Mouse (Mus musculus) right cerebral cortex, postnatal 36 days (tissue): Measurements from ENCODE around the gene Dexi.

ENCODE experiments used
- DNase-seq, 2 experiments: peaks; one replicate each; pipeline ENCODE4 v3.0.0; 2022; ENCODE audit warnings: low spot score in 2 of 2, mixed read lengths in 1 of 2

The Dexi gene

GRCm38 (mm10) chr16:10540763-10541597 lies 1.9 kb downstream of the Dexi start:
- no peak for DNase-seq

DNA sequence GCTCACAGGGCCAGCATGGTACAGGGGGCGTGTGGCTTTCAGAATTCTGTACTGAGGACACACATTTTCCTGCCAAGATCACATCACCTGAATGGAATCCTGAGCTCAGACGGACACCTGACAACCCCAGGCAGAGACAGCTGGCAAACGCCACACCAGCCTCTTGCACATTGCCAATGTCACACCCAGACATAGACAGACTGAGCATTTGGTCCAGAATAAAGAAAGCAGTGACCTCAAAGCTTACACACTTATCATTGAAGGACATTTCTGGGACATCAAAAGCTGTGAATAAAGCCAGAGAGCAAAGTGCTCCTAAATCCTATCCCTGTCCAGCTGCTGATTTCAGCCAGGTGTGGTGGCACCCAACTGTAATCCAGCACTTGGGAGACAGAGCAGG lies 5.9 kb downstream of the Dexi start:
- DNase-seq: no peak

DNA sequence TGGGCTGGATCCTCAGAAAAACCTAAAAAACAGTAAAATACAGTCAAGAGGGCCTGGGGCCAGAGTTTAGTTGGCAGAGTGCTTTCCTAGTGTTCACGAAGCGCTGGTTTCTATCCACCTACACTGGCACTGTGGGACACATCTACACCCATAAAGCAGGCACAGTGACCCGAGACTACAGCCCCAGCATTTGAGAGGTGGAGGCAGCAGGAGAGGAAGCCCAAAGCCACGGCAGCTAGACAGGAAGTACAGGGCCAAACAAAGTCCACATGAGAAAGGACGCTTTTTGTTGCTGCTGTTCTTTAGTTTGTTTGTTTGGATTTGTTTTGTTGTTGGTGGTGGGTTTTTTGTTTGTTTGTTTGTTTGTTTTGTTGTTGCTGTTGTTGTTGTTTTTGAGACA lies 6.5 kb downstream of the Dexi start:
- DNase-seq: no peak

DNA sequence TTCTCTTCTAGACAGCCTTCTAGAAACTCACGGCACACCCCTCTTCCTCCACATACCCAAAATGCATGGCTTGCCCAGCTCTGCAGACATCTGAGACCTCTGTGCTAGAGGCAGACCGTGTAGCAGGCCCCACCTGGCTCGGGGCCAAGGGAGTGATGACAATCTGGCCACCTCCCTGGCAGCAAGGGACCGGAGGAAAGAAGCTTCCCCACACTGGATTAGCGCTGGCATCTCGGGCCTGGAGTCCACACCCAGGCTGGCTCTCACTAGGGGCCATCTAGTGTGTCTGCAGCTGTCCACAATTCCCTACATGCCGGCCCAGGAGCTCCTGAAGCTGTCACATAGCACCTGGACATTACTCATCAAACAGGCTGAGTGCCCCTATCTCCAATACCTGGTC lies 8.3 kb downstream of the Dexi start:
- DNase-seq: no peak

GRCm38 (mm10) chr16:10533781-10534180 lies 9.1 kb downstream of the Dexi start:
- no peak for DNase-seq

- no peak for DNase-seq
Measured at GRCm38 (mm10) chr16:10530179-10530578, 12.7 kb downstream of the Dexi start.

DNA sequence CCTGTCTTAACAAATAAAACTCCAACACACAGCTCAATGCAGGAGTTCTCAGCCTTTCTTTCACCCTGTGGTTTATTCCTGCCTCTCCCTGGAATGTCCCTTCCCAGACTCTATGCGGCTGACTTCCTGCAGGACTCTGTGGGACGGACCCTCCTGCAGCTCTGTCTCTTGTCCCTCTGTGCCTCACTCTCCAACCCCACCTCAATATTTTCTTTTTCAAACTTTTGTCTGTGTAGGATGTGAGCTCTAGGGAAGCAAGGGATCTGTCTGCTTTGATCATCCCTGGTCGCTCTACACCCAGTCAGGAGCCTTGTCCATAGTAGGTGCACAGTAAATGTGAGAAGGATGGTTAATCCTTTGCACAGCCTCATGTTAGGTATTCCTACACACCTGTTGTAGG lies 14.5 kb downstream of the Dexi start:
- no peak for DNase-seq

DNA sequence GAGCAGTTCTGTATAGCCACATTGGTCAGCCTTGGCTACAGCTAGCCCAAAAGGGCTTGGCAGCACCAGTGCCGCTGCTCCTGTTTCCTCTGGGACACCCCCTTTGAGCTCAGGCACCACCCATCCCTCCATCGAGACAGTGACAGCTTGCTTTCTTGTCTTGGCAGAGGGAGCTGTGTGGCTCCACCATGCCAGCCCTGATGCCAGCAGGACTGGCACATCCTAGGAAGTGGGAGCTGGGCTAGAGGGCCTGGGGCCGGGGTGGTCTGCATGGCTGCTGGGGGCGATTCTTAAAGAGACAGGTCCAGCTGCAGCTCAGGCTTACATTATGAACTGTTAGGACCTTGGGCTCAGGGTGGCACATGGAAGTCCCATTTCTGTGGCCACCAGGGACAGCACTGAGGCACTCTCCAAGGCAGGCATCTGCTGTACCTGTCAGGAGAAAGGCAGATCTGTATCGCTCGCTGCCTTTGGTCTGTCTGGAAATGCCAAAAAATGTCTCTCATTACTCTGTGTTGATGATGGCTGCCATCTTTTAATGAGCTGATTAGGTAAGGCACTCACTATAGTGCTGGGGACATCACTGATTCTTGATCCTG lies 15.7 kb downstream of the Dexi start:
- DNase-seq: no peak

- DNase-seq: no peak
Measured at GRCm38 (mm10) chr16:10525610-10525980, 17.3 kb downstream of the Dexi start.

- no peak for DNase-seq
Measured at GRCm38 (mm10) chr16:10524866-10525609, 17.8 kb downstream of the Dexi start.

GRCm38 (mm10) chr16:10523650-10524049 lies 19.2 kb downstream of the Dexi start:
- no peak for DNase-seq

- peak; percentile 37 to 56 for DNase-seq
Measured at GRCm38 (mm10) chr16:10522811-10523210, 20.0 kb downstream of the Dexi start.

DNA sequence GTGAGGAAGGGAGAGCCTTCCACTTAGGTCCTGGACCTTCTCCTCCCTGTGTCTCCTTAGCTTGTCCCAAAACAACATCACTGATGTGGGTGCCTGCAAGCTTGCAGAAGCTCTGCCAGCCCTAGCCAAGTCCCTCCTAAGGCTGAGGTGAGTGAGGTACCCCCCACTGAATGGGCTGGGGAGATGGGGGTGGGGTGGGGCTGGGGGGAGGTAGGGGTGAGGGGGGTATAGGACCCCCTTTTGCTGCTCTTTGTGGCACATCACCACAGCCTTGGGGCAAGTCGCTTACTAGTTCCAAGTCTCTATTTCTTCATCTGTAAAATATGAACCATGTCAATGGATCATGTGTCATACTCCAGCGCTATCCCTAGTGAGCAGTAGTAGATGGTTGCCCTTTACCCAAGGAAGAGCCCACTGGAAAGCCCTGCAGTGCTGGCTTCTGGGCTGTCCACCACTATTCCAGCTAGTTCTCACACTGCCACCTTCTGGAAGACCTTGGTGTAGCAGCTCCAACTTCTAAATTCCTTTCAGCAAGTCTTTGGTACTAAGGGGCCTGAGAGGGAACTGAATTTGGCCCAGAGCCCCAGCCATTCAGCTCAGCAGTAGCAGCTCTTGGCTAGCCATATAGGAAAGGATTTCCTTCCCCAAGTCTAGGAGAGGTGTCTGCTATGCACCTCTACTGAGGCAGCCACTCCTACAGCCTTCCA lies 21.8 kb downstream of the Dexi start:
- DNase-seq: peak; percentile 37 to 65

- DNase-seq: no peak
Measured at GRCm38 (mm10) chr16:10518030-10518429, 24.8 kb downstream of the Dexi start.

DNA sequence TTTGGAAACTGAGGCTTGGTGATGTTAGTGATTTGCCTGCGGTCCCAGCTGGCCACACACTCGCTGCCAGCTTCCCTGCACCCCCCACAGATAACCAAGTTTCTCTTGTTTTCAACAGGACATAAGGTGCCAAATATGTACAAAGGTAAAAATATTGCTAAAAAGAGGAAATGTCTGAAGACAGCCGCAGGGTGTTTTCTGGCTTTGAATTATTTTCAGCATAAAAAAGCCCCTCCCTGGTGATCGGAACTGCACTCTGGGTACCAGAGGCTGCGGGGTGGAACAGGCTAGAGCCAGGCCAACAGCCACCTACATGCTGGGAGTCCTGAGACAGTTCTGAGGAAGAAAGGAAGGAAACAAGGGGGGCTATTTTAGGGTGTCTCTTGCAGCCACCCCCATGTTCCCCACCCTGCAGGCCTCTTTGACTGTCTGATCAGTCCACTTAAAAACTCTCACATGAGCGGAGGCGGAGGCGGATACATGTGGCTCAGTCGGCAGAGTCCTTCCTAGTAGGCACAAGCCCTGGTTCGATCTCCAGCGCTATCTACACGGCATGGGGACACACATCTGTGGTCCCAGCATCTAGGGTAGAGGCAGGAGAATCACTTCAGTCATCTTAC lies 26.8 kb downstream of the Dexi start:
- DNase-seq: no peak

DNA sequence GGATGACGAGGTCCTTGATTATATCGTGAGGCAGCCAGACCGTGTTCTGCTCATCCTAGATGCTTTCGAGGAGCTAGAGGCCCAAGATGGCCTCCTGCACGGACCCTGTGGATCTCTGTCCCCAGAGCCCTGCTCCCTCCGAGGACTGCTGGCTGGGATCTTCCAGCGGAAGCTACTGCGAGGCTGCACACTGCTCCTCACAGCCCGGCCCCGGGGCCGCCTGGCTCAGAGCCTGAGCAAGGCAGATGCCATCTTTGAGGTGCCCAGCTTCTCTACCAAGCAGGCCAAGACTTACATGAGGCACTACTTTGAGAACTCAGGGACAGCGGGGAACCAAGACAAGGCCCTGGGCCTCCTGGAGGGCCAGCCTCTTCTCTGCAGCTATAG lies 31.7 kb downstream of the Dexi start:
- DNase-seq: no peak

DNA sequence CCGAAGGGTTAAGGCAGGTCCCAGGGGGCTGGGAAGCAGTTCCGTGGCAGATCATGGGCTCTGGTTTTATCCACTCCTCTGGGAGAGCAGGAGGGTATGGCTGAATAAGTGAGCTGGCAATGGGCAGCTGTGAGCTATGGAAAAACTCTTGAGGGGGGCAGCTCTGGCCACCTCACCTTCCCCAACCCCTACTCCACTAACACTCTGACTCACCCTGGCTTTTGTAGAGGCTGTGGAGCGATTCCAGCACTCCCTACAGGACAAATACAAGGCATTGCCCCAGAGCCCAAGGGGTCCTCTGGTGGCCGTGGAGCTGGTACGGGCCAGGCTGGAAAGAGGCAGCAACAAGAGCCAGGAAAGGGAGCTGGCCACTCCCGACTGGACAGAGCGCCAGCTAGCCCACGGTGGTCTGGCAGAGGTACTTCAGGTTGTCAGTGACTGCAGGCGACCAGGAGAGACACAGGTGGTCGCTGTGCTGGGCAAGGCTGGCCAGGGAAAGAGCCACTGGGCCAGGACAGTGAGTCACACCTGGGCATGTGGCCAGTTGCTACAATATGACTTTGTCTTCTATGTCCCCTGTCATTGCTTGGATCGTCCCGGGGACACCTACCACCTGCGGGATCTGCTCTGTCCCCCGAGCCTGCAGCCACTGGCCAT lies 32.2 kb downstream of the Dexi start:
- no peak for DNase-seq

GRCm38 (mm10) chr16:10508691-10509090 lies 34.2 kb downstream of the Dexi start:
- DNase-seq: no peak

DNA sequence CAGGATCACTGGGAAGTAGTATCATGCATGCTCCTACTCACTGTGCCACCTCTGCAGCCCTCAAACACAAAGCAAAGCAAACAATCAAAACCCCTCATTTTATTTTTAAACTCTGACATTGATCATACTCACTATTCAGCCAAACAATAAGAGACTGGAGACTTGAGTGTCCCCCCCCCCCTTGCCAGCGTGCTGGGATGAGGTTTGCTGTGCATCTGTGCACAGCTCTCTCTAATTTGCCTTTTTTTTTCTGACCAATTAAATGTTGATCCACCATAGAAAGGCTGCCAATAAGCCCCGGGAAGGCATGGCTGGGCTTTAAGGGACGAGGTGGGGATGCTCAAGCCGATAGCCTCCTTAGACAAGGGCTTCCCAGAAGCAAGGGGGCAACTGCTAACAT lies 35.4 kb downstream of the Dexi start:
- no peak for DNase-seq

DNA sequence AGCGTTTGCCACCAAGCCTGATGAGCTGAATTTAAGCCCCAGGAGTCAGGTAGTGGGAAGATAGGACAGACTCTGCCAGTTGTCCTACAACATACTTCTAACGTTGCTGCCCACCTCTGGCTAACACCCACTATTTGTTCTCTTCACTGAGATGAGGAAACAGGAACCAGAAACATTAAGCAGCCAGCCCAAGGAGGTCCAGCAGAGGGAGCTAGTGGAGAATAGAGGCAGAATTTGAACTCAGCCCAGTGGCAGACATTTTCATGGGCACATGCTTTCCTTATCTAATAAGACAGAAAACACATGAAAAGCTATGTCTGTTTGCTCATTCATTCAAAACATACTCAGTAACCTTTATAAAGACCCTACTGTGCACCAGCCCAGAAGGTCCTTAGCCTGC lies 39.8 kb downstream of the Dexi start:
- DNase-seq: no peak

- no peak for DNase-seq
Measured at GRCm38 (mm10) chr16:10501865-10502264, 41.0 kb downstream of the Dexi start.
